Mouse (Mus musculus) frontal cortex, postnatal 10 days (tissue): Measurements from ENCODE around the gene 1700029I15Rik.
A peak's percentile ranks its signal among the peaks of the same experiment; 100 is the strongest.

ENCODE experiments used
- DNase-seq, 2 experiments: peaks; one replicate each; pipeline ENCODE4 v3.0.0; 2022; ENCODE audit warnings: low spot score in 2 of 2, mixed read lengths in 1 of 2

The 1700029I15Rik gene

GRCm38 (mm10) chr2:92381901-92382588, at the start of gene 1700029I15Rik:
Gene 1700029I15Rik (plus strand): TSS chr2:92382538.
- no peak for DNase-seq

- no peak for DNase-seq
These were observed 39.9 kb upstream of the 1700029I15Rik start for GRCm38 (mm10) chr2:92342418-92342817.

- no peak for DNase-seq
These were observed 35.1 kb upstream of the 1700029I15Rik start for GRCm38 (mm10) chr2:92347191-92347590.

GRCm38 (mm10) chr2:92349589-92350425, 32.5 kb upstream of the 1700029I15Rik start:
- DNase-seq: no peak

- no peak for DNase-seq
These were observed 31.7 kb upstream of the 1700029I15Rik start for GRCm38 (mm10) chr2:92350686-92351085.

GRCm38 (mm10) chr2:92353402-92353801, 28.9 kb upstream of the 1700029I15Rik start:
- no peak for DNase-seq

GRCm38 (mm10) chr2:92354224-92354623, 28.1 kb upstream of the 1700029I15Rik start:
- DNase-seq: no peak

- DNase-seq: no peak
These were observed 23.0 kb upstream of the 1700029I15Rik start for GRCm38 (mm10) chr2:92359301-92359700.

GRCm38 (mm10) chr2:92360186-92360823, 22.0 kb upstream of the 1700029I15Rik start:
- no peak for DNase-seq

GRCm38 (mm10) chr2:92360893-92361292, 21.4 kb upstream of the 1700029I15Rik start:
- DNase-seq: no peak

GRCm38 (mm10) chr2:92361795-92362194, 20.5 kb upstream of the 1700029I15Rik start:
- no peak for DNase-seq

GRCm38 (mm10) chr2:92362571-92363228, 19.6 kb upstream of the 1700029I15Rik start:
- DNase-seq: no peak

GRCm38 (mm10) chr2:92364086-92364485, 18.3 kb upstream of the 1700029I15Rik start:
- DNase-seq: no peak

- DNase-seq: no peak
These were observed 16.8 kb upstream of the 1700029I15Rik start for GRCm38 (mm10) chr2:92365568-92365967.

- no peak for DNase-seq
These were observed 14.8 kb upstream of the 1700029I15Rik start for GRCm38 (mm10) chr2:92367383-92368029.

- peak; percentile 10 to 20 for DNase-seq
These were observed 12.0 kb upstream of the 1700029I15Rik start for GRCm38 (mm10) chr2:92370375-92370774.

GRCm38 (mm10) chr2:92370821-92371805, 11.2 kb upstream of the 1700029I15Rik start:
- peak; percentile 14 to 18 for DNase-seq

GRCm38 (mm10) chr2:92371971-92372690, 10.2 kb upstream of the 1700029I15Rik start:
- DNase-seq: peak; percentile 6 to 7

- peak in 1 of 2 experiments; percentile 21 for DNase-seq
These were observed 9.4 kb upstream of the 1700029I15Rik start for GRCm38 (mm10) chr2:92372767-92373436.
